Comparison of ENCODE assay signal across 10 mouse cellular contexts in genomic region chr2:38616072-38616471, GRCm38 (mm10). TPM values are rescaled to one million over a fixed set of nuclear protein-coding genes. Genes with fewer than 3 reads are reported as not detected.
DNase-seq lines count a peak whose midpoint lies in the region; ATAC-seq and TF ChIP-seq lines count a peak whose summit lies in the region.
"Had no signal": no experiment of that assay in that cellular context is flagged by ENCODE, and none has a peak within 500 bp of the region (broad histone marks: within the 10 kb centered on the region; RNA-seq: fewer than 3 reads in every experiment).

No protein-coding gene starts in this region.

- ATAC-seq in forebrain, postnatal 0 days, result peak; percentile 48; the same call in 1 of the 2 replicates

- no peak overlapping the region for H3K4me2 ChIP-seq in forebrain, postnatal 0 days (ENCODE audit: low read depth)
- H3K4me2 ChIP-seq: stomach, embryonic 15.5 days had no signal

- 23% methylated on average over 4 of the region's 4 CpGs for WGBS in forebrain, postnatal 0 days

- H3K9me3 ChIP-seq in forebrain, postnatal 0 days (ENCODE audit: low read length), result no peaks in the 10 kb centered on the region
- H3K9me3 ChIP-seq: stomach, embryonic 15.5 days had no signal

- no peak overlapping the region for H3K9ac ChIP-seq in forebrain, postnatal 0 days
- H3K9ac ChIP-seq: stomach, embryonic 15.5 days had no signal

- H3K4me3 ChIP-seq in forebrain, postnatal 0 days (ENCODE audit: low read depth, low read length), result no peak overlapping the region
- H3K4me3 ChIP-seq: stomach, embryonic 15.5 days had no signal

- peak; percentile 26 to 45 for DNase-seq in cerebellum, postnatal 10 days
- no peak for DNase-seq in cerebellum, adult 11-12 months
- DNase-seq in layer of hippocampus, postnatal 10 days (ENCODE audit: low spot score in 2 of 2), result peak; percentile 36 to 43
- DNase-seq in layer of hippocampus, postnatal 25 days (ENCODE audit: extremely low spot score in 1 of 2, low spot score in 1 of 2), result no peak
- DNase-seq in ES-CJ7 (ENCODE audit: low read depth, low spot score), result peak; percentile 42
- DNase-seq in forebrain, postnatal 0 days, result peak; percentile 39
- peak; percentile 8 for DNase-seq in lung, postnatal 25 days (ENCODE audit: low spot score)
- no peak for DNase-seq in left cerebral cortex, adult 11 months (ENCODE audit: low spot score)

- no peak overlapping the region for H3K27ac ChIP-seq in forebrain, postnatal 0 days (ENCODE audit: low read depth, low read length)
- H3K27ac ChIP-seq: macrophage; stomach, embryonic 15.5 days had no signal

- peaks cover 10% of the 10 kb centered on the region; the same call in 1 of the 2 replicates for H3K36me3 ChIP-seq in forebrain, postnatal 0 days (ENCODE audit: insufficient read depth)

- peak; percentile 52 for TF ChIP-seq CTCF in forebrain, postnatal 0 days (IDR thresholded peaks at IDR 0.05; ENCODE audit: low read depth)

- no peaks in the 10 kb centered on the region for H3K27me3 ChIP-seq in forebrain, postnatal 0 days (ENCODE audit: insufficient read depth, low read length)
- H3K27me3 ChIP-seq: stomach, embryonic 15.5 days had no signal

- H3K4me1 ChIP-seq in forebrain, postnatal 0 days (ENCODE audit: insufficient read depth), result peaks cover 8% of the 10 kb centered on the region; the same call in 1 of the 2 replicates
- H3K4me1 ChIP-seq: stomach, embryonic 15.5 days had no signal

RNA-seq across cellular contexts. Expression of gene Psmb7, which starts 27.8 kb away (rescaled TPM):
- total RNA-seq in layer of hippocampus, postnatal 10 days (2021), result 100 to 1,000 TPM; 250 to 255 TPM
- total RNA-seq in layer of hippocampus, postnatal 25 days (2021), result 100 to 1,000 TPM; 205 to 234 TPM
- total RNA-seq in forebrain, postnatal 0 days (2014; rRNA removed), result 276 and 348 TPM in 2 replicates
- polyA plus RNA-seq in forebrain, postnatal 0 days (2015; fragmentation: Nextera tagmentation; extraction: Ambion mirVana), result 292 and 342 TPM in 2 replicates

Comparison
In these comparisons a context has a peak if more than half of its experiments do, and no peak if none do; other contexts are left out.
1. DNase-seq: peak in cerebellum, postnatal 10 days (2 of 2), layer of hippocampus, postnatal 10 days (2 of 2), ES-CJ7 (single experiment), forebrain, postnatal 0 days (single experiment) and lung, postnatal 25 days (single experiment); none in cerebellum, adult 11-12 months (single experiment), layer of hippocampus, postnatal 25 days (0 of 2) and left cerebral cortex, adult 11 months (single experiment).